Mouse (Mus musculus) right cerebral cortex, postnatal 36 days (tissue): Measurements from ENCODE around the gene Mgrn1.

Source experiments
- DNase-seq, 2 experiments: peaks; one replicate each; pipeline ENCODE4 v3.0.0; 2022; ENCODE audit warnings: low spot score in 2 of 2, mixed read lengths in 1 of 2

Gene Mgrn1

DNA sequence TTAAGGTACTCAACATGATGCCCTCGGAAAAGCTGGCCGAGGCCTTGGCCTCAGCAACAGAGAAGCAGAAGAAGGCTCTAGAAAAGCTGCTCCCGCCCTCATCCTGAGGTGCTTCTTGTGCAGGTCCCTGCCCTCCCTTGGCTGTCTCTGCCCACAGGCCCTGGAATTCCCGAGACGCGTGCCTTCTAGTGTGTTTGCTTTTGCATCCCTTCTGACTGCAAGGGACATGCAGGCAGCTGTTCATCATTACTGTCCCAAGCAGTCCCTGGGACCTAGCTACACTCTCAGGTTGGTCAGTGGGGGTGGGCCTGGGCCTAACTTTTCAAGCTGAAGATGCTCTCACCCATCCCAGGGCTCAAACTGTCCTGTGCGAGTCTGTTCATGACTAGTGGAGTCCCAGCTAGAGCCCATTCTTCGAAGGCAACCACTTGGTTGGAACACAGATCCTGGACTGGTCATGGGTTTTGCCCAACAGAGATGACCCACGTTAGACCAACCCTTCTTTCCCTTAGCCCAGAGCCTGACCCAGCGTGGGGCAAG lies 54.3 kb downstream of the Mgrn1 start:
- DNase-seq = no peak

DNA sequence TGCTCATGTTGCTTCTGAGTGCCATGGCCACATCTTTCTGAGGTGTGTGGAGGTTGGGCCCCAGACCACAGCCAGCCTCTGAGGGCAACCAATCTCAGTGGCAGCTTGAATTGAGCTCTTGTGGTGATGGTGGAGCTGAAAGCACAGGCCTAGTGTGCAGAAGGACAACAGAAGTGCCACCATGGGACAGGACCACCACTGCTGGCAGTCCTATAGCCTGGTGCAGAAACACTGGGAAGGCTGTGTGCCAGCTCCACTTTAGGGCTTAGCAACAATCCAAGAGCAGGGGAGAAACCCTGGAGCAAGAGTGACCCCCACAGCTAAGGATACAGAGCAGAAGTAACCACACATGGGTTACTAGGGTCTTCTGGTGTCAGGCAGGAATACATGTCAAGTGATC lies 55.0 kb downstream of the Mgrn1 start:
- DNase-seq = no peak

DNA sequence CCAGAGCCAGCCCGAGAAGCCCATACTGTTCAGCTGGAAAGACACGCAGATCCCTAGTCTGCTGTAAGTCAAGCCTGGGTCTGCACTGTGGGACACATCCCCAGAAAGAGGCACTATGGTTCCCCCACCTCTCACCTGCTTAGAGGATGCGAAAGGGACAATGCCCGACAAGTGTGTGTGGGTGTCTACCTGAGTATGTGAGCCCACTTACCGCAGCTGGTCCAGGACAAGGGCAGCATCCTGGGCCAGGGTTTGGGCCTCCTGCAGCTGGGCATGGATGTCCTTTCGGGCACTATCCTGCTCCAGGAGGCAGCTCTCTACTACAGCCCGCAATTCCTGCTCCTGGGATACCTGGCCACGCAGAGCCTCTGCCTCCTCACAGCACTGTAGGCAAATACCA lies 56.8 kb downstream of the Mgrn1 start:
- no peak for DNase-seq

DNA sequence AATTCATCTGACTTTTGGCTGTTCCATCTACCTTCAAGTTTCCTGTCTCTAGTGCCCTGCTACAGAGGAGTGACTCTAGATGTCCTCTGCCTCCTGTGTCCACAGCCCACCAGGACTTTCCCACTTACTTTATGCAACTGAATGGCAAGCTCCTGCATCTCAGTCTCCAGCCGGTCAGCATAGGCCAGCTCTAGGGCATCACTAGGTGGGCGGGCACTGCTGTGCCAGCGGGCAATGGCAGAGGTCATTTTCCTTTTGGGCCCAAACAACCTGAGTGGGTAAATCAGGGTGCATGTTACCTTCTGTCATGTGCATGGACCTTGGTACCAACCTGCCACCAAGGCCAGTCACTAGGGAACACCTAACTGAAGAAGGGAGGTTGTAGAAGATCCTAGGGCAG lies 57.4 kb downstream of the Mgrn1 start:
- DNase-seq = no peak

DNA sequence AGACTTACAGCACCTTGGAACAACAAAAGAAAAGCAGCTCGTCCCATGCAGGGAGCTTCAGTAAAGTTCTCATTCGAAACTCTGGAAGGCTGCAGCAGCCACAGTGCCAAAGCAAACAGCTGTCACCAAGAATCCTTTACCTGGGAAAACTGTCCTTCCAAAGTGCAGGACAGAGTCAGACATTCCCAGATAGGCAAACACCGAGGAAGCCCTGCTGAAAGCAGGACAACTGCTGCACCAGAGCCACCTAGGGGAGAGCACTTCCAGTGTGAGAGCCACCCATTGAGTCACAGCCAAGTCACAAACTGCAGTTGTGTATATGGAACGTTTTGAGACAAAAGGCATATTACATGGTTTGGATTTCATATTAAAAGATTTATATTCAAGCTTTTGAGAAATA lies 59.4 kb downstream of the Mgrn1 start:
- no peak for DNase-seq

DNA sequence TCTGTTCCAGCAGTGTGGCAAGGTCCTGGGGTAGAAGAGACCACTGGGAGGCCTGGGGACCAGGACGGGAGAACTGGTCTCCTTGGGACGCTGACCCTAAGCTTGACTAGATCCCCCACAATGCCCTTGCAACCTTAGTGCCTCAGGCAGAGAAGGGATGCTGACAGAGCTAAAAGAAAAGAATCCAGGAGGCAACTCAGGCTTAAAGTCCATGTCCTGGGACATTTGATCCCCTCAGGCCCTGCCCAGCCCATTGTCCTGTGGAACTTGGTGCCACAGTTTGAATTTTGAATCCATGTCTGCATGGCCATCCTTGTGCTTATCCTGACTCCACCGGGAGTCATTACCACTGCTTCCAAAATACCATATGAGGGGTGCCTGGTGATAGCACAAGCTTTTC lies 60.1 kb downstream of the Mgrn1 start:
- no peak for DNase-seq

DNA sequence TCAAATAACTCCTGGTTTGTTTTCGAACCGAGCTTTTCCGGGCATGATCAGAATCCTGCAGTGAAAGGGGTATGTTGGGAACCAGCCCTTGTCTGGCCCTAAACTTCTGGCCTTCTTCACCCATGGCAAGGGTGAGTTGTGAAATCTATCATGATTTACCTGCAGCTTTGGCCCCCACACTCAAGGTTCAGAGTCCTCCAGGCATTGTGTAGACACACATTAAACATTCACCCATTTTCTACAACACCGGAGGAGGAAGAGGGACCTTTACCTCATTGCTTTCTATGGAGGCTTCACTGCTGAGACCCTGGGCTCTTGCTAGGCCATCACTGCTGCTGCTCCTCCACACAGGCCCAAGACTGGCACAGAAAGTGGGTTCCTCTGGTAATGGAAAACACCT lies 61.3 kb downstream of the Mgrn1 start:
- no peak for DNase-seq

DNA sequence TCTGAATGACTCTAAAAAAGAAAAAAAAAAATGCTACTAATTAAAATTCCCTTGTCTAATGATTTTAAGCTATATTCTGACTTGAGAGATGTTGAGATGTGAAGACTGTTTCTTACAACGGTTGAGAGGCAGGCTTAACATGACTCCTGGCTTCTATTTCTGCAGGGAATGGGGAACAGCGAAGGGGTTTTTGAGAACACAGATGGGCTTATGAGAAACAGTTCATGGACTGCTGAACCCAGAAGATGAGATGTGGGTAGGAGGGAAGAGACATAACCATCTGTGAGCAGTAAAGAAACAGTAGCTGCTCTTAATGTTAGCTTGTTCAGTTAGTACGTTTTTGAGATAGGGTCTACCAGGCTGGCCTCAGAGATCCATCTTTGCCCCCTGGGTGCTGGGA lies 70.6 kb downstream of the Mgrn1 start:
- DNase-seq = no peak

DNA sequence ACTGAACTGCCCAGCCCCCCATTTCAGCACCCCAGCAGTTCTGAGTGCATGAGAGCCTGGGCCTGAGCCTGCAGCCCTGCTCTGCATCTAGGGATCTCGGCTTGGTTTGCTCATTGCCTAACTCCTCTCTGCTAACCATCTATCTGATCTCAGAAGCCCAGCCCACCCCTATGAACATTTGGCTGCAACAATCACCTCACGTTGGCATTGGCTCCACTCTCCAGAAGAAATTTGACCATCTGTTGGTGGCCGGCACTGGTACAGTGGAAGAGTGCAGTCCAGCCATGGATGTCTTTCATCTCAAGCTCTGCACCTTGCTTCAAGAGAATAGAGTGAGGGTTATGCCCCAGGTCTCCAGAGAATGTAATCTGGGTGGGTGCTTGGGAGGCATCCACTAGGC lies 71.4 kb downstream of the Mgrn1 start:
- DNase-seq = no peak

DNA sequence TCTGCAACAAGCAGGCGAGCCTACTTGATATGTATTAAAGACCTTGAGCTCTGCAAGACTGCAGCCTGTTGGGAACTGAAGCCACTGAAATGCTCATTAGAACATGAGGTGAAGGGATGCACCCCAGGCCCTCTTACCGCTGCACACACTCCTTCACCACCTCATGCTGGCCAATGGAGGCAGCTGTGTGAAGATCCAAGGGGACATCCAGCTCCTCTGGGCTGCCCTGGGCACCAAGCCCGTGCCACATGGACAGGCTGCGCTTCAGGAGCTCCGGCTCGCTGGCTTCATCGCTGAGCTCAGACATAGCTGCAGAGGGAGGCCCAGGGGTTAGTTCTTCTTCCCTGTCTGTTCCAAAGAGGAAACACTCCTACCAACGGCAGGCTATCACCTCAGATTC lies 74.2 kb downstream of the Mgrn1 start:
- DNase-seq = no peak

DNA sequence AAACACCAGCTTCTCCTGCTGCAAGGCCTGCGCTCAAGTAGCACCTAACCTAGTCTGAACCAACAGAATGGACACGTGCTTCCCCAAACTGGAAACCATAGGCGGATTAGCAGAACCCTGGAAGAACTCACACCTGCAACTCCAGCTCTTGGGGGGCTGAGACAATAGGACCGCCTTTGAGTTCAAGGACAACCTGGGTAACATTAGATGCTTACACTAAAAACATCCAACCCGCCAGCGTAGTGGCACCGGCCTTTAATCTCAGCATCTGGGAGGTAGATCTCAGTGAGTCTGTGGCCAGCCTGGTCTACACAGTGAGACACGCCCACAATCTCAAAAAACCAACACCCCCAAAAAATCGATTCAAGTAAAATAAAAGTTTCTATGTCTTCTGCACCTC lies 77.3 kb downstream of the Mgrn1 start:
- DNase-seq = no peak

DNA sequence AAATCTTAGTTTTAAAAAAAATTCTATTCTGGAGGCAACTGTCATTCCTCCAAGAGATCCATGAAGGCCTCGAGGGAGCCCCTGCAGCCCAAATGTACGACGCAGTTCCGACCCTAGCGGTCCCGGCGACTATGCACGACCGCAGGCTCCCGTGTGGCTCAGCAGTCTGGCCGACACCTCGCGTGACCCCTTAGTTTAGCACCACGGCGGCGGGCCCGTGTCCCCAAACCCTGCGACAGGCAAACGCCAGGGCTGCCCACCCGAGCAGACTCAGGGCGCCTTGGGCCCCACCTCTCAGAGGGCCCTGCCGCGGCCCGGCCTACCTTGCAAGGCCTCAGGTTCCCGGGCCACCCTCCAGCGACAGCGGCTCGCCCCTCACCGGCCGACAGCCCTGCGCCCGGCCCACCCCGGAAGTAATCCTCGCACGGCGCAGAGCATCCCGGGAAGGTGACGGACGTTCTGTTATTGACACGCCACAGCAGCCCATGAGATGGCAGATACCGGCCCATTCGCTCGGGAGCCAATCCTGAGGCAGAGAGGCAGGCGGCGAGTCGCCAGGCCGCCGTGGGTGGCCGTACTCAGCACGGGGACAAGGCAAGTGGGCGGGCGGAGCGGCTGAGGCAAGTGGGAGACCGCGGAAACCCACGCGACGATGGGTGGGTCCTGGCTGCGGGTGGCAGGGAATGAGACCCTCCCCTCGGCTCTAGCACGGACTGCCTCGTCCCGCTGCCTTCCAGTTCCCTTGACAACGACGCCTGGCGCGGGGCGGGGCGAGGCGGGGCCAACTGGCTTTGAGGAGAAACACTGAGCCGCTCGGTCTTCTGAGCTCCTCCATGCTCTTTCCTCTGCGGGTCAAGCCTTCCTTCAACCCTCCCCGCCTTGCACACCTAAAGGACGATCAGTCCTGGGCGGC lies 78.0 kb downstream of the Mgrn1 start, which contains the start of gene Anks3:
Anks3 (minus strand) TSS at position 409 of the 913 bp plus-strand sequence.
- DNase-seq = peak; percentile 100

DNA sequence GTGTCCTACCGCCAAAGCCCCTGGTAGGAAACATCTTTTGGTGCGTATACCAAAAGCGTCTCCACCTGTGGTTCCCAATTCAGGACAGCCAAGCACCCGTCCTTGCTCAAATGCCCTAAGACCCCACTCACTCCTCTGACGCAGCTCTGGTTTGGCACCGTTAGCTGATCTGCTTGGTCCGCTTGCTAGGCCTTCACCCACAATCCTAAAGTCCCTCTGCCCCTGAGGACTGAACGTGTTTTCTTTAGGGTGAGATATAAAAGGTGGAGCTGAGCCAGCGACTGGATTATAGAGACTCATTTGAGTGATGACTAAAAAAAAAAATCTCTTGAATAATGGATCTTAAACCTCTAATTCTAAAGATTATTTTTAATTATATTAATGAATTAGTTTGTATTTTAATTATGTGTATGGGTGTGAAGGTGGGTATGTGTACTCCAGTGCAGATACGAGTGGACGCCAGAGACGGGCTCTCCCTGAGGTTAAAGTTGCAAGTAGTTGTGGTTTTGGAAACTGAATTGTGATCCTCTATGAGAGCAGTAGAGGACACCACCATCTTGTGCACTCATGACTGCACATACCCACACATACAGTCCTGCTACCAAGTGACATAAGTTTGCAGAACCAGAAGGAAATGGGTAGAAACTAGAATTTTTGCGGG lies 78.8 kb downstream of the Mgrn1 start:
- DNase-seq = no peak

DNA sequence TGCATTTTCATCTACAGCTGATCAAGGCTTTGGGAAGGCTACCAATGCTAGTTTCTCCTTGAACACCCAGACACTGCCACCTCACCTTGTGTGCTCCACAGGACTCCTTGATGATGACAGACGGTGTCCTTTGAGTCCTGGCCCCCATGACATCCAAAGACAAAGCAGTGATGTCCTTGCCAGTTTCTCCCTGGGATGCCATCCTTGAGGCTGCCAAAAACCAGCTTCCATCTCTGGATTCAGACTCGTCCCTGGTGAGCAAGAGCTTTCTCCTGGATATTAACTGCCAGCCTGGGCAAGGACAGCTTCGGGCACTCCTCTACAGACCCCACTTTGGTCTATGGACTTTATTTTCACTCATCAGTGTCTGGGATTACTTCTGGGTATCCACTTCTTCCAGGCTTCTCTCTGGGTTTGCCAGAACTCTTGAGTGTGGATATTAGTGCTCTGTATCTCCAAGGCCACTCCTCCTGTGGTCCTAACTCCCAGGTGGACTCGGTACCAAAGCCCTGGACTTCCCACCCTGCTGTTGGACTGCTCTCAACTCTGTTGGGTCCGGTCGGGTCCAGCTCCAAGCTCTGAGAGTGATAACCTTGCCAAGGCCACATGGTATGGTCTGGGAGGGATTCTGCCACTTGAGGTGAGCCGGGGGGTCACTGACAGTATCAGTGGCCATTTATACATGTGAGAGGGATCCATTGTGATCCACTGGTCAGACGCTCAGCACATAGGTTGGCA lies 79.5 kb downstream of the Mgrn1 start:
- DNase-seq = no peak

DNA sequence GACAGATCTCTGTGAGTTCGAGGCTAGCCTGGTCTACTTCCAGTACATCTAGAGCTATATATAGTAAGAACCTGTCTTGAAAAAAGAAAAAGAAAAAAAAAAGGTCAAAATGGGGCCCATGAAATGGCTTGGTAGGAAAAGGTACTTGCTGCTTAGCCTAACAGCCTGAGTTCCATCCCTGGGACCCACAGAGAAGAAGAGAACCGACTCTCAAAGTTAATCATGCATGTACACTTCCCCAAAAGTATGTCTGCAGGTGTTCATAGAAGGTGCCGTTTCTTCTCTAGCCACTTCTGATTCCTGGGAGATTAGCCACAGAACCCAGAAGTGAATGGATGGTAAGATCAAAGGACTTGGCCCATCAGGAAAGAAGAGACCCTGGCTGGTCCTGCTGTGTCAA lies 82.4 kb downstream of the Mgrn1 start:
- no peak for DNase-seq

DNA sequence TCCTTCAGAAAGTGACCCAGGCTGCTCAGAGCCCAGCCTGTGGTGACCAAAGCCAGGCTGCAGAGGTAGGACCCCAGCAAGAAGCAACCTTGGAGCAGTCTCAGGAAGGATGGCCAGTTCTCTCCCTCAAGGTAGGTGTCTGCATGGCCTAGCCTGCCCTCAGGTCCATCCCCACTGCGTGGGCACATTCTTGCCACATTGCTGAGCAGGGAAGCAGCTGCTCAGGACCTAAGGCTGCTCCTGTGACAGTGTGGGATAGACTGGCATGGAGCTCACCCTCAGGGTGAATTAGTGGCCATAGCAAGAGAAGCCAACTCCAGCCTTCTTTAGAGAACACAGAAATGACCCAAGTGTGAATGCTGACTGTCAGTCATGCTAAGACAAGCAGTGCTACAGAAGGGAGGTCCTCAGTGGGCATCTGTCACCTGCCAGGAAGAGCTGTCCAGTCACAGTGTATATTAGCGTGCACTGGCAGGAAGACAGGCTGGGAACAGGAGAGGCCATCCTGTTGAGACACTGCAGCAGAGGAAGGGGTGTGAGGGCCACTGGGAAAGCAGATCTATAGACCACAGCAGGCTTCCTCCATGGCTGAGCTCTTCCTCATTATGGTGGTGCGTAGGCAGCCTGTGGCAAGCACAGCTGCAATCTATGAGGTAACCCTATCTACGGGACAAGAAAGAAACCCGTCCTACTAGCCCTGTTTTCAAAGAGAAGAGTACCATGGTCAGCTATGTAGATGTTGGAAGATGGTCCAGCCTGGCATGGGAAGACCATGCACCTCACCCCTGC lies 83.2 kb downstream of the Mgrn1 start:
- no peak for DNase-seq

DNA sequence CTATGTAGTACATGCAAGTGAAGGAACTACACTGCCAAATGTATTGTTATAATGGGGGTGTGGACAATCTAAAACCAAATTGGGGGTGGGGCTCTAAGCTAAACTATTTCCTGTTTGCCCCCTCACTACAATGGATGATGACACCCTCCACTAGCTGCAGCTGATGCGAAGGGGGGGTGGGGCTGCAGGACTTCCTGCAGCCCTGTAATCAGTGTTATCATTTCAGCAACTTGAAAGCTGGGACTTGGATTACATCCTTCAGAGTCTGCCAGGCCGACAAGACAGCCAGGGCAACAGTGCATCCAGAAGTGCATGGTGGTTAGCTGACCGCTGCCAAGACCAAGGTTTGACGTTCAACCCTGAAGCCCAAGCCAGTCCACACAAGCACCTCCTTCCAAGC lies 85.6 kb downstream of the Mgrn1 start:
- no peak for DNase-seq

DNA sequence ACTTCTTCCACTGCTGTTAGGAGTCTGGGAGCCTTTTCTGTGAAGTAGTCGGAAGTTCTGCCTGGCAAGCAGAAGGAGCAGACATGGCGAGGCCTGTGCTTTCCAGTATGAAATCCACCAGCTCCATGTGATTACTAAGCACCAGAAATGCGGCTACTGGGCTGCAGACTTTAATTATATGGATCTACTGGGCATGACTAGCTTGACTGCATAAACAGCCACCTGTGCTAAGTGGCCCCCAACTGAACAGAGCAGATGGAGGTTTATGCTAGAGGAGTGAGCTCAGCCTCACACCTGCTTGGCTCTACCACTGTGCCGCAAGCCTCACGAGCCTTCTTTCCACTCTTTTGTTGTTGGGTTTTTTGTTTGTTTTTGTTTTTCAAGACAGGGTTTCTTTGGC lies 88.5 kb downstream of the Mgrn1 start:
- no peak for DNase-seq

DNA sequence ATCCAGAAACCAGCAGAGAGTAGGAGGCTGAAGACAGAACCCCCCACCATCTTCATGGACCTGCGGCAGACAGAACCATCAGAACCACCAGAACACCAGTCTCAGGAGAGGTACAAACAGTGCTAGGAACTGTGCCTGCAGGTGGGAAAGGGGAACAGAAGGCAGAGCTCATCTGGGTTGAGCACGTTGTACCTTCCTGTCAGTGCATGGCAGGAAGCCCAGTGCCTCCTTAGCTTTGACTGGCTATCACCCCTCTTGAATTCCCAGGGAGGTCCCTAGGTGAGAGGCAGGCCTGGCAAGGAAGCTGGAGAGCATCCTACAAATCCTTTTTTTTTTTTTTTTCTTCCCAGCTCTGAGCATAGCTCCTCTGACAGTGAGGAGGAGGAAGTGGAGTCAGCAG lies 90.1 kb downstream of the Mgrn1 start:
- peak in 1 of 2 experiments; percentile 47 for DNase-seq

DNA sequence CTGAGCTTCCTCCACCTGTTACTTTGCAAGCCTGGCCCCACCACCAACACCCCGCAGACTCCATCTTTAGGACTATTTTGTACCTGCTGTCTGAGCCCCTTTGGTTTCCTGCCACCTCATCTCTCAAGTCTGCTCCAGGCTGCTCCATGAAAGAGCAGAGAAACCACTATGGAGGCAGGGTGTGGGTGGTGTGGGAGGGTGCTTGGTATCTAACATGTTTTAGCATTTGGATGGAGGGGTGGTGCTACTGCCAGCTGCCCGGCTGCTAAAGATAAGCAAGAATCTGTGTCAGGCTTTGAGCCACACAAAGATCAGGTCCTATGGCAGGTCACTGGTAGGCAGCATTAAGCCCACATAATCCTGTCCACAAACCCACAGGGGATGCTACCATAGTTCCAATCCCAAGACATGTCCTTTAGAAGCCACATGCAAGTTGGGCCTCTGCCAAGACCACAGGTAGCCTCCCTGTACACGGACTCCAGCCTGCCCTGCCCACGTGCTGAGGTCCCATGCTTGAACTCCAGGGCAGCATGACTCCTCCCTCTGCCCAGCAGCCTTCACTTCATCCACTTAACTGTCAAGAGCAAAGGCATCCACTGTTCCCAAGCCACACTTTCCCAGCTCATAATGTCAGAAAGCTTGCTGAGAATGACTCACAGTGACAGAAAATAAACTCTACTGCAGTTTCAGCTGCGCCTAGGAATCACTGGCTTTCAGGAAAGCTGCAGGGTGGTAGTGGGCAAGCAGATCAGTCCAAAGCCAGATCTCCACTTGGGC lies 92.4 kb downstream of the Mgrn1 start:
- peak in 1 of 2 experiments; percentile 37 for DNase-seq
